Mouse (Mus musculus) liver, embryonic 11.5 days (tissue): ENCODE data around the gene Extl1. TPM values are rescaled to one million over a fixed set of nuclear protein-coding genes. Genes with fewer than 3 reads are reported as not detected.

Experiments
- ATAC-seq: fragments of 200-750 bp; cut with Nextera tagmentation; replicated peaks from 2 replicates; pipeline ENCODE4 v1.8.0; 2017; ENCODE audit warnings: moderate number of reproducible peaks, mild to moderate bottlenecking, moderate TSS enrichment, moderate library complexity; ENCODE audit not compliant: low FRiP score
- DNase-seq: peaks from one replicate; pipeline ENCODE4 v3.0.0-alpha.2; 2017; ENCODE audit warnings: low spot score
- H3K27ac ChIP-seq: fragments of 300-500 bp; sonication (generic); 2 replicates; pipeline ENCODE4 v1.5.1; 2014; ENCODE audit warnings: mild to moderate bottlenecking, low read depth, low read length, control low read depth
- H3K27me3 ChIP-seq: fragments of 300-500 bp; sonication (generic); replicated peaks from 2 replicates; pipeline ENCODE4 v1.6.1; 2014; ENCODE audit warnings: low read length, mixed read lengths; ENCODE audit not compliant: control insufficient read depth, insufficient read depth
- H3K36me3 ChIP-seq: fragments of 300-500 bp; sonication (generic); 2 replicates; pipeline ENCODE4 v1.6.1; 2014; ENCODE audit warnings: mild to moderate bottlenecking, low read length, moderate library complexity, mixed read lengths; ENCODE audit not compliant: control insufficient read depth, insufficient read depth
- H3K4me1 ChIP-seq: fragments of 300-500 bp; sonication (generic); replicated peaks from 2 replicates; pipeline ENCODE4 v1.6.1; 2014; ENCODE audit warnings: low read length, mixed read lengths; ENCODE audit not compliant: control insufficient read depth, insufficient read depth
- H3K4me2 ChIP-seq: fragments of 300-500 bp; sonication (generic); 2 replicates; pipeline ENCODE4 v1.6.1; 2014; ENCODE audit warnings: mild to moderate bottlenecking, control low read depth, moderate library complexity
- H3K4me3 ChIP-seq: fragments of 300-500 bp; sonication (generic); 2 replicates; pipeline ENCODE4 v1.5.1; 2014; ENCODE audit warnings: low read depth, low read length, control low read depth
- H3K9ac ChIP-seq: fragments of 300-500 bp; sonication (generic); 2 replicates; pipeline ENCODE4 v1.6.1; 2014; ENCODE audit warnings: low read depth, low read length, control low read depth
- H3K9me3 ChIP-seq: fragments of 300-500 bp; sonication (generic); 2 replicates; pipeline ENCODE4 v1.6.1; 2016; ENCODE audit warnings: low read length, inconsistent platforms, mixed read lengths; ENCODE audit not compliant: control insufficient read depth
- WGBS: fragments of 180-500 bp; shearing (Covaris S2); extraction: QIAGEN DNeasy Blood & Tissue Kit; methylation state at CpG from one replicate; pipeline ENCODE4 v1.1.7; 2014; 5-methylcytosine and 5-hydroxymethylcytosine counted together
- polyA plus RNA-seq: library from polyadenylated mRNA; unstranded; fragments of >200 nt; fragmentation: Nextera tagmentation; extraction: Ambion mirVana; gene quantifications from 2 replicates; pipeline ENCODE4 v1.2.1, GENCODE M21; 2014

The Extl1 gene
- polyA plus RNA-seq, 1 experiment from 2014 or later: 0.67 TPM

- no peak overlapping the region for H3K4me3 ChIP-seq
- H3K9me3 ChIP-seq: no peaks in the 10 kb centered on the region
- no peaks in the 10 kb centered on the region for H3K4me1 ChIP-seq
- no peak overlapping the region for H3K9ac ChIP-seq
- no peak overlapping the region for H3K27ac ChIP-seq
- DNase-seq: no peak
- WGBS: 81% methylated on average over 5 of the region's 5 CpGs
- H3K27me3 ChIP-seq: no peaks in the 10 kb centered on the region
- H3K36me3 ChIP-seq: no peaks in the 10 kb centered on the region
- no peak overlapping the region for H3K4me2 ChIP-seq
- ATAC-seq: no peak
These were observed 64.6 kb downstream of the Extl1 start for GRCm38 (mm10) chr4:134319074-134319473.

- ATAC-seq (no peak), DNase-seq (no peak)
- WGBS: 45% methylated on average over 16 of the region's 16 CpGs
- Histone ChIP-seq H3K27ac (no peak overlapping the region), H3K9me3 (no peaks in the 10 kb centered on the region), H3K4me1 (no peaks in the 10 kb centered on the region), H3K9ac (no peak overlapping the region), H3K4me3 (no peak overlapping the region), H3K36me3 (no peaks in the 10 kb centered on the region), H3K4me2 (no peak overlapping the region), H3K27me3 (no peaks in the 10 kb centered on the region)
These were observed 67.3 kb downstream of the Extl1 start for GRCm38 (mm10) chr4:134316390-134316789.

GRCm38 (mm10) chr4:134315470-134315869, 68.2 kb downstream of the Extl1 start:
- H3K9me3 ChIP-seq: no peaks in the 10 kb centered on the region
- WGBS: 57% methylated on average over 9 of the region's 9 CpGs
- ATAC-seq (no peak), DNase-seq (no peak)
- no peaks in the 10 kb centered on the region for H3K36me3 ChIP-seq
- H3K9ac ChIP-seq: no peak overlapping the region
- no peak overlapping the region for H3K4me3 ChIP-seq
- H3K4me1 ChIP-seq: no peaks in the 10 kb centered on the region
- H3K27ac ChIP-seq: no peak overlapping the region
- H3K4me2 ChIP-seq: no peak overlapping the region
- no peaks in the 10 kb centered on the region for H3K27me3 ChIP-seq

GRCm38 (mm10) chr4:134314876-134315275, 68.8 kb downstream of the Extl1 start, which contains the start of gene Trim63:
Trim63 (plus strand) TSS chr4:134315120.
- DNase-seq (no peak), ATAC-seq (no peak)
- no peak within 1 kb of the TSS for H3K9ac ChIP-seq
- 42% methylated on average over 11 of the region's 11 CpGs for WGBS
- no peaks in the 10 kb centered on the region for H3K4me1 ChIP-seq
- no peak within 1 kb of the TSS for H3K4me2 ChIP-seq
- H3K9me3 ChIP-seq: no peaks in the 10 kb centered on the region
- H3K27ac ChIP-seq: no peak within 1 kb of the TSS
- H3K36me3 ChIP-seq: no peaks in the 10 kb centered on the region
- no peak within 1 kb of the TSS for H3K4me3 ChIP-seq
- H3K27me3 ChIP-seq: no peaks in the 10 kb centered on the region

- Histone ChIP-seq H3K4me2 (no peak overlapping the region), H3K36me3 (no peaks in the 10 kb centered on the region), H3K27me3 (no peaks in the 10 kb centered on the region), H3K27ac (no peak overlapping the region), H3K4me1 (no peaks in the 10 kb centered on the region), H3K4me3 (no peak overlapping the region), H3K9ac (no peak overlapping the region), H3K9me3 (no peaks in the 10 kb centered on the region)
- ATAC-seq: no peak
- 75% methylated on average over 4 of the region's 4 CpGs for WGBS
- DNase-seq: no peak
These were observed 69.5 kb downstream of the Extl1 start for GRCm38 (mm10) chr4:134314081-134314655.

GRCm38 (mm10) chr4:134312901-134313300, 70.7 kb downstream of the Extl1 start:
- Histone ChIP-seq H3K9me3 (no peaks in the 10 kb centered on the region), H3K27me3 (no peaks in the 10 kb centered on the region), H3K4me1 (no peaks in the 10 kb centered on the region), H3K36me3 (no peaks in the 10 kb centered on the region), H3K27ac (no peak overlapping the region), H3K9ac (no peak overlapping the region), H3K4me3 (no peak overlapping the region), H3K4me2 (no peak overlapping the region)
- 95% methylated on average over 6 of the region's 6 CpGs for WGBS
- ATAC-seq (no peak), DNase-seq (no peak)

GRCm38 (mm10) chr4:134312341-134312740, 71.3 kb downstream of the Extl1 start:
- 88% methylated on average over 5 of the region's 5 CpGs for WGBS
- Histone ChIP-seq H3K27ac (no peak overlapping the region), H3K4me1 (0 out of 2 replicates have a peak, but pooled peaks cover 2% of the 10 kb centered on the region), H3K4me2 (no peak overlapping the region), H3K9me3 (no peaks in the 10 kb centered on the region), H3K27me3 (no peaks in the 10 kb centered on the region), H3K36me3 (no peaks in the 10 kb centered on the region), H3K9ac (no peak overlapping the region), H3K4me3 (no peak overlapping the region)
- DNase-seq: no peak
- no peak for ATAC-seq

- no peak for ATAC-seq
- Histone ChIP-seq H3K4me3 (no peak overlapping the region), H3K27ac (no peak overlapping the region), H3K27me3 (no peaks in the 10 kb centered on the region), H3K4me1 (0 out of 2 replicates have a peak, but pooled peaks cover 7% of the 10 kb centered on the region), H3K4me2 (no peak overlapping the region), H3K9ac (no peak overlapping the region), H3K9me3 (no peaks in the 10 kb centered on the region), H3K36me3 (no peaks in the 10 kb centered on the region)
- 79% methylated on average over 9 of the region's 9 CpGs for WGBS
- no peak for DNase-seq
These were observed 71.9 kb downstream of the Extl1 start for GRCm38 (mm10) chr4:134311784-134312183.

- no peaks in the 10 kb centered on the region for H3K9me3 ChIP-seq
- H3K27me3 ChIP-seq: no peaks in the 10 kb centered on the region
- no peak overlapping the region for H3K27ac ChIP-seq
- 0 out of 2 replicates have a peak, but pooled peaks cover 7% of the 10 kb centered on the region for H3K4me1 ChIP-seq
- no peak overlapping the region for H3K9ac ChIP-seq
- H3K4me2 ChIP-seq: no peak overlapping the region
- WGBS: 84% methylated on average over 9 of the region's 9 CpGs
- no peak for DNase-seq
- no peaks in the 10 kb centered on the region for H3K36me3 ChIP-seq
- H3K4me3 ChIP-seq: no peak overlapping the region
- ATAC-seq: no peak
These were observed 73.0 kb downstream of the Extl1 start for GRCm38 (mm10) chr4:134310656-134311055.
